Mouse (Mus musculus) left cerebral cortex, adult 18-20 months (tissue): ENCODE results near the gene Tube1. TPM values are rescaled to one million over a fixed set of nuclear protein-coding genes. Genes with fewer than 3 reads are reported as not detected.

Source experiments
- DNase-seq, 2 experiments: peaks; one replicate each; pipeline ENCODE4 v3.0.0; 2021 to 2022; ENCODE audit warnings: low spot score in 2 of 2, mixed read lengths in 1 of 2
- long read RNA-seq, 2 experiments: library from polyadenylated mRNA; stranded (forward); transcript quantifications; one replicate each; pipeline ENCODE4 v2.0.0; 2021
- total RNA-seq, 2 experiments: library from RNA; stranded (reverse); gene quantifications; 2 replicates each; pipeline ENCODE4 v1.2.3; 2021

The Tube1 gene
- 1 to 10 TPM; 2.5 to 3.0 TPM for total RNA-seq
- long read RNA-seq, experiment 1, partial matches to known transcripts, result 1 of 1 reads
- long read RNA-seq, experiment 1, other reads (novel, unspliced or antisense), result 0 of 1 reads
- long read RNA-seq, experiment 2, partial matches to known transcripts, result 1 of 2 reads
- long read RNA-seq, experiment 2, other reads (novel, unspliced or antisense), result 1 of 2 reads

GRCm38 (mm10) chr10:39133462-39134310, at the start of gene Tube1, which contains the start of gene Fam229b:
TSS of gene Tube1 (plus strand) at chr10:39133976.
TSS of gene Fam229b (minus strand) at chr10:39133914.
- peak; percentile 90 to 93 for DNase-seq

- peak; percentile 36 to 55 for DNase-seq
Observed at GRCm38 (mm10) chr10:39096981-39097380, 36.8 kb upstream of the Tube1 start.

- no peak for DNase-seq
Observed at GRCm38 (mm10) chr10:39098746-39099145, 35.0 kb upstream of the Tube1 start.

GRCm38 (mm10) chr10:39104803-39105449, 28.9 kb upstream of the Tube1 start:
- DNase-seq, result no peak

GRCm38 (mm10) chr10:39106413-39106812, 27.4 kb upstream of the Tube1 start:
- no peak for DNase-seq

- DNase-seq, result no peak
Observed at GRCm38 (mm10) chr10:39106935-39107334, 26.8 kb upstream of the Tube1 start.

GRCm38 (mm10) chr10:39108837-39109488, 24.8 kb upstream of the Tube1 start:
- no peak for DNase-seq

- DNase-seq, result no peak
Observed at GRCm38 (mm10) chr10:39109489-39109874, 24.3 kb upstream of the Tube1 start.

GRCm38 (mm10) chr10:39121412-39121811, 12.4 kb upstream of the Tube1 start:
- no peak for DNase-seq

- DNase-seq, result no peak
Observed at GRCm38 (mm10) chr10:39137766-39138165, 4.0 kb downstream of the Tube1 start.

GRCm38 (mm10) chr10:39138761-39139160, 5.0 kb downstream of the Tube1 start:
- no peak for DNase-seq

- no peak for DNase-seq
Observed at GRCm38 (mm10) chr10:39140843-39141242, 7.1 kb downstream of the Tube1 start.

- DNase-seq, result no peak
Observed at GRCm38 (mm10) chr10:39141401-39141800, 7.6 kb downstream of the Tube1 start.

GRCm38 (mm10) chr10:39142216-39142615, 8.4 kb downstream of the Tube1 start:
- DNase-seq, result no peak

GRCm38 (mm10) chr10:39156719-39157118, 22.9 kb downstream of the Tube1 start:
- DNase-seq, result no peak

GRCm38 (mm10) chr10:39157321-39157720, 23.5 kb downstream of the Tube1 start:
- no peak for DNase-seq

- no peak for DNase-seq
Observed at GRCm38 (mm10) chr10:39158306-39158705, 24.5 kb downstream of the Tube1 start.

- no peak for DNase-seq
Observed at GRCm38 (mm10) chr10:39161406-39161805, 27.6 kb downstream of the Tube1 start.

- no peak for DNase-seq
Observed at GRCm38 (mm10) chr10:39162666-39163484, 29.1 kb downstream of the Tube1 start.

GRCm38 (mm10) chr10:39163694-39164093, 29.9 kb downstream of the Tube1 start, which contains the start of gene Ccn6:
TSS of gene Ccn6 (minus strand) at chr10:39163794.
- no peak for DNase-seq
